Mouse (Mus musculus): Measurements from ENCODE around the gene Ptprm.

The Ptprm gene

DNA sequence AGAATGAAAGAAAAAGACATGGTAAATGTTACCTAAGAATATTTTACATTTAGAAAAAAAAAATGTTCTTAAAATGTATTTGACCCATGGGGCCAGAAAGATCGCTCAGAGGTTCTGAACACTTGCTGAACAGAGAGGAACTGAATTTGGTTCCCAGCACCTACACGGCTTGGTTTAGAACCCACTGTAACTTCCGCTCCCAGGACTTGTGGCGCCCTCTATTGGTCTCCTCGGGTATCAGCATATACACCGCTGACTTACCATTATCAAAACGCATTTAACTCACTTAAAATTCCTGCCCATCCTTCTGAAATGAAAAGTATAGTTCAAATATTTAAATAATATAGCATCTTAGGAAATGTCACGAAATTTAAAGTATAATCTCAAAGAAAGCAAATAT, 4.7 kb downstream of the Ptprm start:
- intact Hi-C loops (cut with DNase I), result no loop called here

DNA sequence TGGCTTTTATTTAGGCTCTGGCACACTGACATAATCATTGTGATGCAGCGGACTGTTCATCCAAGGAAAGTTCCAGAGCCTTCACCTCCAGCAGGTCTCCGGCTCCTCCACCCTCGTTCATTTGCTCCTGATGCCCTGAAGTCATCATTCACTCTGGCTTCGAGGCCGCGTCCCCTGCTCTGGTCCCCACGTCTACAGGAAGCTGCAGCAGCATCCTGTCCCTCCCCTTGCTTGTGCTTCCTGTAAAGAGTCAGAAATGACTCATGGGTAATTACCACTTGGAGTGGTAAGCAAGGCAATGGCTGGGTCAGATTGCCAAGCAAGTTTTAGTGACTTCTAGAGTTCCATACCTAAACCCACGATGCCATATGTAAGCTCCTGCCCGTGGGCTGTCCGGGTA, 7.3 kb downstream of the Ptprm start:
- intact Hi-C loops (cut with DNase I), result no loop called here

DNA sequence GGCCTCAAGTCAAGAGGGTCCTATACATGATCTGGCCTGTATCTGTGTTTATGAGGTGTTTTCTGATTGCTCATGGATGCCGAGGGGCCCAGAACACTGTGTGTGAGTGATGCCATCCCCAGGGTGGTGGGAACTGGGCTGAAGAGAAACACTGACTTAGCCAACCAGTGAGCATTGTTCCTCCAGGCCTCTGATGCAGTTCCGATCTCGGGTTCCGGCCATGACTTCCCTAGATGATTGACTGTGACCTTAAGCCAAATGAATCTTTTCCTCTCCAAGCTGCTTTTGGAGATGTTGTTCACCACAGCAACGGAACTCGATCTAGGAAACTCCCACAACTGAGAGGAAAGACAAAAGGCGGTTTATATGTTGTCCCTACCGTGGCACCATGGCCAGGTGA, 9.1 kb downstream of the Ptprm start:
- intact Hi-C loops (cut with DNase I), result no loop called here

DNA sequence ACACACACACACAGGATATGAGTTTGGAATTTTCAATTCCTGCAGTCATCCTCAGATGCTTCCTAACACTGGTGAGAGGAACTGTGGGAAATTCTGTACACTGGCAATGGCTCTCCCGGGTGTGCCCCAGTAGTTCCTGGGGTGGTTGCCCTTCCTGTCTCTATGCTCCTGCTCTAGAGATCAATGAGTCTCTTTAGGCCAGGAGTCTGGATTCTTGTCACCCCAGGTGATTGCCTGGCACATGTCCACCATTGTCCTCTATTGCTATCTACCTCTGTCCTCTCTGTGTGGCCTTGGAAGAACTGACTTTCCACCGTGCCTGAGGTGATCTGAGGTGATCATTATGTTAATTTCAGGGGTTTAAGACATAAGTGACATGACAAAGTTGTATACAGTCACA, 10.8 kb downstream of the Ptprm start:
- intact Hi-C loops (cut with DNase I), result no loop called here

DNA sequence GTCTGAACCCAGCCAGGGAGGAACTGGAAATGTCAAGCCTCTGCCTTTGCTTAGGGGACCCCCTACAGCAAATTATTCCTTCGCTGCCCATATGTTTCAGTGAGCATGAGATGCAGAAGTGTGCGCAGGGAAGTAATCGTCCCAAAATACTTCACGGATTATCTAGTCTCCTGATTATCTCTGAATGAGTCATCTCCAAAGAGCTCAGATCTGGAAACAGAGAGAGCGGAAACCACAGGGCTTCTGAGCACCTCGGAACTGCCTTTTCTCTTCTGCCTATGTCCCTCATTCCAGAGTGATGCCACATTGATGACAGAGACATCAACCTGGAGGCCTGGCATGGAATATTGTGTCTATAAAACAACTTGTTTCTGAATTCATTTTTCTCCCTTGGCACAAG, 11.3 kb downstream of the Ptprm start:
- intact Hi-C loops (cut with DNase I), result no loop called here

DNA sequence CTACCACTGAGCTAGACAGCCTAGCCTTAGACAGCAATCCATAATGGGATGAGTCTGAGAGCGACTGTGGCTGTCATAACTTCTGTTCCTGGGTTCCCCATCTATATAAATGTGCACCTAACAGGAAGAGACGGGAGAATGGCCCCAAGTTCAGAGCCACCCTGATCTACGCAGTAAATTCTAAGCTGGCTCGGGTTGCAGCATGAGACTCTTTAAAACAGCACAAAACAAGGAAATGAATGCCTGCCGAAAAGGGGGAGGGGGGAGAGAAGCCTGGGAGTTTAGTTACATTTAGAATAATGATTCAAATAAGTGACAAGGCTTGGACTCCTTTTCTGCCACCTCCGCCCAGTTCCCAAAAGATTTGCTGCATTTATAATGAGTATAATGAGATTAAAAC, 13.9 kb downstream of the Ptprm start:
- intact Hi-C loops (cut with DNase I), result no loop called here

DNA sequence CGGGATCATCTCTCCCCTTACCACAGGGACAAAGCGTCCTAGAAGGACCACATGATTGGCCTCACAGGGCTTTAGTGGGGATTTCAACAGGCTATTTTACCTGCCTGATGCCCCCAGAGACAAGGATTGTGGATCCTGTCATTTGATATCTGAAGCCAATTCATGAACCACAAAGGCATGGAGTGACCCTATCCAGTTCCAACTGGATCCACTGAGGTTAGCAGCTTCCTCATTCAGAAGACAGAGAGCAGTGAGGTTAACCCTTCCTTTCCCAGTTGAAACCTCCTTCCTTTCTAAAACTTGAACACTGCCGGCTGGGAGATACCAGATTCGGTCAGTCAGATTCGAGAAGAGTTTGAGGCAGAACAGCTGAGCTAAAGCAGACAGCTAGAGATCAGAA, 14.7 kb downstream of the Ptprm start:
- intact Hi-C loops (cut with DNase I), result no loop called here

DNA sequence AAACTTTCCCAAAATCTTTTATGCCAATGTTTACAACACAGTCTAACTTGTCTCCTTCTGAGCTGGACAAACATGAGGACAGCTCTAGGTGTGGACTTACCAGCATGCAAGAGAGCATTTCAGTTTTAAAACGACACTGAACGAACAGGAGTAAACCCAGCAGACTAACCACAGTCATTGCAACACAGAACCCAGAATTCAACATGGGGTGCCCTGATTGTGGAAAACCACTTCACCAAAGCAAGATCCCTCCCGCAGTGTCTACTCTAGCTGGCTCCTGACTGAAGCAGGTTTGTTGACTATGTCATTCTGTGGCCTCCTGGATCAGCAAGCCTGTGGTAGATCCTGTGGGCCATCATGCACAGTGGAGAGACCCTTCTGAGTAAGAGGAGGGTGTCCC, 19.9 kb downstream of the Ptprm start:
- intact Hi-C loops (cut with DNase I), result no loop called here

DNA sequence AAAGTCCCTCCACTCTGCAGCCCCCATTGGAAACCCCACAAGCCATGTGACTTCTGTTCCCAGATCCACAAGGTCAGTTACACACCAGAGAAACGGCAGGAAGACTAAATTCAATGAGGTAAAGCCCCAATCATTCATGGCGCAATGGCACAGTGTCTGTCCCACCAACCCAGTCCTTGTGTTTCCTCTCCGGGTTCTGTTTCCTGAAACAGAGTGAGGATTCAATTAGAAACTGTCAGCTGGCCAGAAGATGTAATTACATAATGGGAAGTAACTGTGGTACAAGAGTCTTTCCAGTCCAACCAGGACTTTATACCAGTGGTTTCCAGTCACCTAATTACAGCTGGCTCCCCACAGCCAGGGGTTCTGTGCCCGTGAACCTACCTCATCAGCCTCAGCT, 24.8 kb downstream of the Ptprm start:
- intact Hi-C loops (cut with DNase I), result no loop called here

DNA sequence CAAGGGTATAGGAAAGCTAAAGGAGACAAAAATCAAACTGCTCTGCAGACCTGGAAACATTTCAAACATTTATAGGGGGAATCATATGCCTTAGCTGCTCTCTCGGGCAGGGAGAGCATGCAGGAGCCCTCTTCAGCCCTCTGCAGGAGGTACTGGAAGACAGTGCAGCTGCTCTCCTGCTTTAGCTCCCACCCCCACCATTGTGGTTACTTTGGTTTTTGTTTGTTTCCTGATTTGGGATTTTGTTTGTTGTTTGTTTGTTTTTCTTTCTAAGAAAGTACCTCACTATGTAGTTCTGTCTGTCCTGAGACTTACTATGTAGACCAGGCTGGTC, 29.8 kb downstream of the Ptprm start:
- intact Hi-C loops (cut with DNase I), result no loop called here

DNA sequence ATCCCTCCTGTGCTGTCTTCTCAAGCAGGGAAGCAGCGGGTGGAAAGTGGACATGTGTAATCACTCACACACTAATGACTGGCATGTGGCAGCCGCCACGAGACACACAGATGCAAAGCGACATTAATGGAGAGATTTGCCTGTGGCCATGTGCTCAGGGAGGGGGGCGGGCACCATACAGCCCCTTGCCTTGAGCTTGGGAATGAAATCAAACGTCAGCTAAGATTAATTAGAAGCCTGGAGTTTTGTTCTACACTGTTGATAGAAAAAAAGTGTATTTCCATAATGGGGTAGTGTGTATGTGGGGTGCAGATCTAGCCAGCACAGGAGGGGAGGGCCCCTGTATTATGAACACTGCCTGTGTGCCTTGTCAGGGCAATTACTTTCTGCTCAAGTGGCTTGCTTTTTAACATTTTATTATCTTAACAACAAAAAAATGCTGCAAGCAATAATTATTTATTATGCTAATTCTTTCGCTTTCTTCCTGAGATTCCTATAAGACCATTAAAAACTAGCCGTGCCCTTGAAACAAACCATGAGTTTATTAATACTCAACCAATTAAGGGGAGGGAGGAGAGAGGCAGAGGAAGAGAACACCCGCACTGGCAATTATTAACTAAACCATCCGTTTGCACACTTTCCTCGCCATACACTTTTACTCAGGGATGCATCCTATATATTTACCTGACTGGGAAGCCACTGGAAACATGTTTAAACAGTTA, 30.3 kb downstream of the Ptprm start:
- intact Hi-C loops (cut with DNase I), result no loop called here

DNA sequence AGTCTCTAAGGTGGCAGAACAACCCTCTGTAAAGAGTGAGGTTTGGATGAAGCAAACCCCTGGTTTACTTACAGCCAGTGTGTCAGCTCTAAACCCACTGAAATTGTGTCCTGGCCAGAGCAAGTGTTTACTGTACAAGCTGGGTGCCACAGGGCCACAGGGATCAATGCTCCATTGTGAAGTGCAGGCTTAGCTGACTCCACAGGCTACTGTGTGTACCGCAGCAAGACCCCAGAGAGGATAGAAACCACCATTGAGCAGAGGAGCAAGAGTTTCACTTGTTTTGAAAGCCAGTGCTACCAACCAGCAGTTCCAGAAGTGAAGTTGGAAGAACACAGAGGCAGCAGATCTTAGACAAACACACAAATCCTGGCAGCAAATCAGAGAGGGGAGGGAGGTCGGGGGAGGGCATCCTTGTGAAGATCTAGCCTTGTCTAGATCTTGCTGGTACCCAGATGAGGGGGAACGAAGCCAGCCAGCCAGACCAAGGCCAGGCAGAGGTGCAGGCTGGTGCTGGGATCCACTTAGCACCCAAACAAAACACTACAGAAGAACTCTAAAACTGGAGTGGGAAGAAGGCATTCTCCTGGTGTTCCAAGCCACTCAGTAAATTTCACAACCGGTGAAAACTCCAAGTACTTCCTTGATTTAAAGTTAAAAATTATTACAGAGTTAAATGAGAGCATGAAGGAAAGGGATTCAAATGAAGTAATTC, 39.6 kb downstream of the Ptprm start:
- intact Hi-C loops (cut with DNase I), result no loop called here

DNA sequence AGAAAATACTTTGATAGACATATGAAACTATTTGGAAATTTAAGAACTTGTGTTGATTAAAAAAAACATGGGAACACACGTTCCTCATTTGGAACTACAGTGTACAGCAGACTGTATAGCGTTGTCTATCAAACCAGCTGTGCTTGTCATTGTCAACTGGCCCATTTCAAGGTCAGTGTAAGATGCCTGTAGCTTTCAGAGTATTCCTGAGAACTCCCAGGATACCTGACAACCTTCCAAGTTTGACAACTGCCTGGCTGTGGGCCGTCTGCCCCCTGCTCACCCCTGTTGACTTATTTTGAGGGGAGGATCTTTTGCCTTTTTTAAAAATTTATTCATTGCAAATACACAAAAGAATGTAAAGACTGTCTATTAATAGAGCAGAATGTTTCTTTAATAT, 45.8 kb downstream of the Ptprm start:
- intact Hi-C loops (cut with DNase I), result loop anchor here (5.0 kb wide), 1 partner anchor 44 kb away; the partner anchor contains the start of gene Ptprm

DNA sequence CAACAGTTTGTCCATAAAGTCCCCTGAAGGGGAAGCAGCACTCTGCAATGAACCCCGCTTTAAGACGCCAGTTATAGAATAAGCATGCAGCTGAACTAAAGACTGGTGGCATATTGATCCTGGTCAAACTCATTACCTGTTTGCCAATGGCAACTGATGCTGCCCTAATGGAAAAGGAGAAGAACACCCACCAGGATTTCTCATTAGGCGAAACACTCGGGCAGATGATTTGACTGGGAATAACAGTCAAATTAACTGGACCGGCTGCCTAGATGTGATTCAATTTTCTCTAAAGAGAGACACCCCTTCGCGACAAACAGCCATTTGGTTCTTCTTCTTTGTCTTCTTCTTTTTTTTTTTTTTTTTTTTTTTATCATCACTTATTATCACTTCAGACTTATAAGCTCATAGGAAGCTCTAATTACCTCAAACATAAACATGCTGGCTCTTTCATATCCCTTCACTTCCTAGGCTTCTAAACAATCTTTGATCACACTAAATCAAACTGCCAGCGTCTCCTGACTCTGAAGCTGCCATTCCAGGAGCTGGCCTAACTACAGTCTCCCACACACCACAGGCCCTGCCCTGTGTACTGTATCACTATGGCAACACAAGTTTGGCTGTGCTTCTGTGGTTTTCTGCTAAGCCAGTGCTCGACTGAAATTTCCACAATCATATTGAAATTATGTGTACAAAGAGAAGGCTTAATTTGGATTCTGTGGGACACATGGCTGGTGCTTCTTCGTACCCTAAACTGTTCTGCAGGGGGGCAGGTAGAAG, 48.0 kb downstream of the Ptprm start:
- intact Hi-C loops (cut with DNase I), result loop anchor here (5.0 kb wide), 1 partner anchor 46 kb away; the partner anchor contains the start of gene Ptprm

DNA sequence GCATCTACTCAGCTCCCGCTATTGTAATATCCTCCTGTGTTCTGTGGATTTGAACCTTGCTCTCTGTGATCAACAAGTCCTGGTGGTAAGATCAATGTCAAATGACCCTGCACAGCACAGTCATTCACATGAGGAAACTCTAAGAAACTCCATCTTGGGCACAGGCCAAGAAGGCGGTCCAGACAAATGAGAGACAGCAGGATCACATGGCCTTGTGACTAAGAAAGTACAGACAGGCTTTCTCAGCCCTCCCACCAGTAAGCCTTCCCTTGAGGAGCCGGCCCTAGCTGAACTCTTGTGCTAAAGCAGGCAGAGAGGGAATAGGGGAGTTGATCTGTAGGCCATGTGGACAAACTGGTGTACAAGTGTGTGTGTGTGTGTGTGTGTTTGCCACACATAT, 49.4 kb downstream of the Ptprm start:
- intact Hi-C loops (cut with DNase I), result loop anchor here (5.0 kb wide), 1 partner anchor 47 kb away; the partner anchor contains the start of gene Ptprm

DNA sequence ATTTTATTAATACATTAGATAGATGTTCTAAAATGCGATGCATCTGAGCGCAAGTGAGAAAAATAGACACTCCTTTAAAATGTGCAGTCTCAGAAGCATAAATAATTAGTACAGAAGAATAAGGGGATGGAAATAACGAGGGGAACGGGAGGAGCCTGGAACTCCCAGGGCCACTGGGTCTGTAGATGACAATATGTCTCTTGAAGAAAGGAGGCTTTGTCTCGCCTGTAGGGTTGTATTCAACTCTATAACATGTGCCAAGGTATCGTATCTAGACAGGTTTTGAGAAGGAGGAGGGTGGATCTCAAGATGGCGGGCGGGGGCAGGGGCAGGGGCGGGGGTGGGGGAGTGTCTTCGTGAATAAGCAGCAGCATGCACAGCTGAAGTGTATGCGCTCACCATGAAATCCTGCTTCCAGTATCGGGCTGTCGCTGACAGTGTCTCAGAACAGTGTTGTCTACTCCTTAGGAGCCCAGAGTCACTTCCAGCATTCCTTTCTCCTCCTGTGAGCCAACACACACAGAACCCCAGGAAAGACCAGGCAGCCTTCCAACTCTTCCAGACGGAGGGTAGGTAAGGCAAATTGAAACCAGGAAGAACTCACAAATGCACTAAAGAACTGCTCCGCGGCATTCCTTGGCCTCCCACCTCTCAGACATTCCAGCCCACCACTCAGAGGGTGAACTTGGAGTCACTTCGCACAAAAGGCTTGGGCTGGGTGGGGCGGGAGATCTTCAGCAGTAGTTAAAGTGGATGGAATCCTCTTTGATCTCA, 50.7 kb downstream of the Ptprm start:
- intact Hi-C loops (cut with DNase I), result no loop called here

DNA sequence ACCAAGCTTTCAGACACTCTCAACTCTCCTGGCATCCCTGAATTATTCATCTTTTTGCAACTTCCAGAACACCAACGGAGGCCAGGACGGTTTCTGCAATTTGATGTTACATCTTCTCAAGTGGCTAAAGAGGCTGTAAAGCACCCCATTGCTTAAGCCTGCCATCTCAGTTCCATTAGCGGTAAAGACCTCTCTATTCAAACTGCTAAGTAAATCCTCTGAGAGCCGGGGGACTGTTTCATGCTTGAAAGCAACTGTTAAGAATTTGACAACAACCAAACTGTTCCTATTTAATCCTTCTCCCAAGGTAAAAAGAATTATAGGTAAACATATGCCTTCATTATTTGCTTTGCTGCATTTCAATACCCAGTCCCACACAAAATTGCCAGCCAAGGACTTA, 51.7 kb downstream of the Ptprm start:
- intact Hi-C loops (cut with DNase I), result no loop called here

DNA sequence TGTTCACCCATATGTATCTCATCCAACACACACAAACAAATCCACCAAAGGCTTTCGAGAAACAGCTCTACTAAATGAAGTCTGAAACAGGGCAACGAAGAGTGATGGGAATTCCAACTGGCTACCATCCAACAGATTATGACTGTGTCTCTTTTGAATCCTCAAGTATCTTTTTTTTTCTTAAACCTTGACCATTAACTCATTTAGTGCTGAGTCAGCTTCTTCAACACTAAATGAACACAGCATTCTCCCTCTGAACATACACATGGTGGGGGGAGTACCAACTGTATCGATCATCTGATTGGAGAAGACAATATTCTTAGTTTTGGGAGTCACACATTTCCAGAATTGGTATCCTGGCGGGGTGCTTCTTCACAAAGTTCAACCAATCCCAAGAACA, 52.2 kb downstream of the Ptprm start:
- intact Hi-C loops (cut with DNase I), result no loop called here

DNA sequence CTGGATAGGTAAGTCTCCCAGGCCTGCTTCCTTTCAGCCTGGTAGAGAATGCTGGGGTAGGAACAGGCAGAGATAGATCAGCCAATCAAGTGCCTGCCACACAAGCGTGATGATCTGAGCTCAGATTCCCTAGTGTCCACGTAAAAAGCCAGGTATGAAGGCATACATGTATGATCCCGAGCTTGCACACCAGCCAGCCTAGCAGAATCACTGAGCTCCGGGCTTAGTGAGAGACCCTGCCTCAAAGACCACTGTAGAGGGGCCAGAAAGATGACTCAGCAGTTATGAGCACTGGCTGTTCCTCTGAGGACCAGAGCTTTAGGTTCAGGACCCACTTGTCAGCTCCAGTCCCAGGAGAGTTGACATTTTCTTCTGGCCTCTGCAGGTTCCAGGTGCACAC, 52.9 kb downstream of the Ptprm start:
- intact Hi-C loops (cut with DNase I), result no loop called here

DNA sequence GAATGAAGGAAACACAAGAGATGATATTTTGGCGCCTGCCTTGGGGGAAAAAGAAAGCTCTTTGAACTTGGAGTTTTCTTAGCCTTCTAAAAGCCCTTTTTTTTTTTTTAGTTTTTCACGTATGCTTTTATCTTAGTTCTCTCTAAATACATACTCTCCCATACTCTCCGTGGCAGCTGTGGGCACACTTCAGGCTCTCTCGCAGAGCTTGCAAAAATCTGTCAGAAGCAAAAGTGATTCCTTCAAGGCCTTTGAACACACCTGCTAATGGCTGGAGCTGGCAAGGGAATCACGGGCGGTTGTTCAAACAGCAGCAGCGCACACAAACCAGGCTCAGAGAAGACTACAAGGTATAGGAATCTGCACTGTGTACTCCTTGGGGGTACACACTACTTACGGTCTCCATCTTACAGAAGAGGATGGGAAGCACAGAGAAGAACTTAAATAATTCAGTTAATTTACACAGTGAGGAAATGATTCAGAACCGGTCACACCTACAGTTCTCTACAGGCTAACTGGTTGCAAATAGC, 55.9 kb downstream of the Ptprm start:
- intact Hi-C loops (cut with DNase I), result no loop called here
